Mouse (Mus musculus) stomach, embryonic 15.5 days (tissue): Measurements from ENCODE around the gene Birc2. TPM values are rescaled to one million over a fixed set of nuclear protein-coding genes. Genes with fewer than 3 reads are reported as not detected.

Experiments used
- ATAC-seq: fragments of 200-750 bp; cut with Nextera tagmentation; 2 replicates; pipeline ENCODE4 v1.8.0; 2017; ENCODE audit warnings: low read depth, moderate number of reproducible peaks, moderate TSS enrichment; ENCODE audit not compliant: insufficient read depth, low FRiP score
- H3K27ac ChIP-seq: fragments of 300-500 bp; sonication (generic); 2 replicates; pipeline ENCODE4 v1.5.1; 2015; ENCODE audit warnings: mild to moderate bottlenecking, inconsistent platforms
- H3K27me3 ChIP-seq: fragments of 300-500 bp; sonication (generic); replicated peaks from 2 replicates; pipeline ENCODE4 v1.6.1; 2015; ENCODE audit warnings: inconsistent platforms
- H3K36me3 ChIP-seq: fragments of 300-500 bp; sonication (generic); 2 replicates; pipeline ENCODE4 v1.6.1; 2015; ENCODE audit warnings: inconsistent platforms
- H3K4me1 ChIP-seq: fragments of 300-500 bp; sonication (generic); 2 replicates; pipeline ENCODE4 v1.6.1; 2015; ENCODE audit warnings: inconsistent platforms
- H3K4me2 ChIP-seq: fragments of 300-500 bp; sonication (generic); 2 replicates; pipeline ENCODE4 v1.6.1; 2015; ENCODE audit warnings: mild to moderate bottlenecking, inconsistent platforms
- H3K4me3 ChIP-seq: fragments of 300-500 bp; sonication (generic); replicated peaks from 2 replicates; pipeline ENCODE4 v1.5.1; 2015; ENCODE audit warnings: inconsistent platforms
- H3K9ac ChIP-seq: fragments of 300-500 bp; sonication (generic); 2 replicates; pipeline ENCODE4 v1.6.1; 2015; ENCODE audit warnings: inconsistent platforms
- H3K9me3 ChIP-seq: fragments of 300-500 bp; sonication (generic); 2 replicates; pipeline ENCODE4 v1.6.1; 2016; ENCODE audit warnings: inconsistent platforms
- WGBS: fragments of 180-500 bp; shearing (Covaris S2); methylation state at CpG from one replicate; pipeline ENCODE4 v1.1.7; 2015; 5-methylcytosine and 5-hydroxymethylcytosine counted together
- polyA plus RNA-seq: library from polyadenylated mRNA; unstranded; fragments of >200 nt; fragmentation: Nextera tagmentation; extraction: Ambion mirVana; gene quantifications from 2 replicates; pipeline ENCODE4 v1.2.1, GENCODE M21; 2015

Birc2 gene
- polyA plus RNA-seq, 1 experiment from 2014 or later: 35.6 TPM

DNA sequence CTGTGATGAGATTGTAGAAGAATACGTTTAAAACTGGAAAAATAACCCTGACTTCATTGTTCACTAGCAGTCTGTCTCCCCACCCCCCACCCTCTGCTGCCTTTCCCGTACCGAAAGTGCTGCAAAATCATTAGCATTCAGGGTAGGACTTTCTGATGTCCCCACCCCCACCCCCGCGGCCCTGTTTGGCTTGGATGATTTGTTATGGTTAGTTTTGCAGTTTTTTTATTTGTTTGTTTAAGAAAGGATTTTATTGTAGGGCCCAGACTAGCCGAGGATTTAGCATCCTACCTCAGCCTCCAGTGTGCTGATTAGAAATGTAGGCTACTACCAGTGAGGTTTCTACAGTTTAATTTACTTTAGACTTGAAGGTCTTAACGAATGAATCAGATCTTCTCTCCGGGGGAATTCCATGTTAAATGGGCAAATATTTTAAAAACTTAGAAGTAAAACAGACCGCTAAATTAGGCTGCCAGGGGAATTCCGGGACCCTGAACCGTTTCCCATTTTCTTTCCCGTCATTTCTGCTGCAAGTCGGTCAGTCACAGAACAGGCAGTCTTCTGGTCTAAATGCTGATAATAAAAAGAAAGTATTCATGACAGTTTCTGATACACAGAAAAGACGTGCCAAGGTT is 1.1 kb upstream of the Birc2 start:
- H3K27ac ChIP-seq: peak overlapping the region; percentile 98
- peak overlapping the region; percentile 48 for H3K4me2 ChIP-seq
- no peaks in the 10 kb centered on the region for H3K27me3 ChIP-seq
- H3K4me3 ChIP-seq: peak overlapping the region; percentile 66
- H3K9me3 ChIP-seq: no peaks in the 10 kb centered on the region
- 13% methylated on average over 14 of the region's 14 CpGs for WGBS
- ATAC-seq: no peak
- 0 out of 2 replicates have a peak, but pooled peaks cover 7% of the 10 kb centered on the region for H3K36me3 ChIP-seq
- H3K9ac ChIP-seq: peak overlapping the region; percentile 50; the same call in 1 of the 2 replicates
- H3K4me1 ChIP-seq: peaks cover 9% of the 10 kb centered on the region; the same call in 1 of the 2 replicates

DNA sequence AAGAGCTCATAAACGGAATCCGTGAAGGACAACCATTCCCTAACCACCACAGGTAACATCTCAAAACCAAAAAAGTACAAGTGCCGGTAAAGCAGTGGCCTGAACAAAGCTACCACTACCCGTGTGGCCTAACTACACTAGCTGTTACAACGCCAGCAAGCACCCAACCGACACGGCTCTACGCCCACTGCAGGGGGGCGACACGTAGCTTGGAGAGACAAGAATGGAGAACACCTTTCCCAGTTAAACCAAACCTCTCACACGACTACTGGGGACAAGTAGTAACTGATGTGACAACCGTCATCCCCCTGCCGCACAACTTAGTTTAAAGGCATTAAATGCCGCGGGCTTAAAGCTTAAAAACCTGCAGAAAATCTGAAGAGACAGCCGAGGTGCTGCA is 533 bp downstream of the Birc2 start:
- peak overlapping the region; percentile 98 for H3K27ac ChIP-seq
- H3K27me3 ChIP-seq: no peaks in the 10 kb centered on the region
- H3K4me1 ChIP-seq: peaks cover 9% of the 10 kb centered on the region; the same call in 1 of the 2 replicates
- under 1% methylated on average over 16 of the region's 16 CpGs for WGBS
- peak overlapping the region; percentile 54 for H3K4me2 ChIP-seq
- peak overlapping the region; percentile 66 for H3K4me3 ChIP-seq
- H3K9ac ChIP-seq: peak overlapping the region; percentile 73
- ATAC-seq: peak; percentile 41; the same call in 1 of the 2 replicates
- 0 out of 2 replicates have a peak, but pooled peaks cover 7% of the 10 kb centered on the region for H3K36me3 ChIP-seq
- no peaks in the 10 kb centered on the region for H3K9me3 ChIP-seq

DNA sequence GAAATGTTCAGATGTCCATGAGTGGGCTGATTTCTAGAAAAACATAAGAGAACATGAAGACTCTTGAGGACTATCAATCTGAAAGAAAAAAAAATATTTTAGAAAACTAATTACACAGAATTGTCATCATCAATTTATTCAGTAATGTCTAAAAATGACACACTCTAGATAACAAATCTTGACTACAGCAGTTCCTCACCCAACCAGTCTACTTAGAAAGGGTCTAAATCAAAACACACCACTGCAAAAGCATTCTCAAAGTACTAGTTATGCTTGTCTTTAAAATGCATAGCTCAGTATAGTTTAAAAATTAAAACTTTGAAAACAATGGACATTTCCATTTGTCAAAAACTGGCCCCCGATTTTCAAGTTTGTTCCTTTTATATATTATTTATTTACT is 1.6 kb downstream of the Birc2 start:
- no peak overlapping the region for H3K27ac ChIP-seq
- WGBS: 82% methylated on average over 1 of the region's 1 CpGs
- H3K9me3 ChIP-seq: no peaks in the 10 kb centered on the region
- H3K27me3 ChIP-seq: no peaks in the 10 kb centered on the region
- H3K4me1 ChIP-seq: peaks cover 9% of the 10 kb centered on the region; the same call in 1 of the 2 replicates
- 0 out of 2 replicates have a peak, but pooled peaks cover 7% of the 10 kb centered on the region for H3K36me3 ChIP-seq
- no peak overlapping the region for H3K9ac ChIP-seq
- no peak for ATAC-seq
- H3K4me2 ChIP-seq: no peak overlapping the region
- H3K4me3 ChIP-seq: no peak overlapping the region

DNA sequence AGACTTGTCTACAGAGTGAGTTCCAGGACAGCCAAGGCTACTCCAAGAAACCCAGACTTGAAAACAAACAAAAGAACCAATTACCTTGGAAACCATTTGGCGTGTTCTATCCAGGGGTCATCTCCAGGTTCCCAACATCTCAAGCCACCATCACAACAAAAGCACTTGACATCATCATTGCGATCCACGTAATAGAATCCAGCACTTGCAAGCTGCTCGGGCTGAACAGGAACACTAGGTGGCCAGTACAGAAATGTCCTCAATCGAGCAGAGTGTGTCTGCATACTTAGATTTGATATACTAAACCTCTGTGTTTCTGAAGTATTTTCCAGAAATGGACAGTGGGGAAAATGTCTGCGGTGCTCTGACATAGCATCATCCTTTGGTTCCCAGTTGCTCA is 3.4 kb downstream of the Birc2 start:
- Histone ChIP-seq H3K4me3 (no peak overlapping the region), H3K9ac (no peak overlapping the region), H3K27ac (no peak overlapping the region), H3K4me2 (peak overlapping the region; percentile 14; the same call in 1 of the 2 replicates), H3K9me3 (no peaks in the 10 kb centered on the region), H3K27me3 (no peaks in the 10 kb centered on the region), H3K36me3 (0 out of 2 replicates have a peak, but pooled peaks cover 7% of the 10 kb centered on the region), H3K4me1 (peaks cover 14% of the 10 kb centered on the region; the same call in 1 of the 2 replicates)
- no peak for ATAC-seq
- WGBS: 90% methylated on average over 6 of the region's 6 CpGs

DNA sequence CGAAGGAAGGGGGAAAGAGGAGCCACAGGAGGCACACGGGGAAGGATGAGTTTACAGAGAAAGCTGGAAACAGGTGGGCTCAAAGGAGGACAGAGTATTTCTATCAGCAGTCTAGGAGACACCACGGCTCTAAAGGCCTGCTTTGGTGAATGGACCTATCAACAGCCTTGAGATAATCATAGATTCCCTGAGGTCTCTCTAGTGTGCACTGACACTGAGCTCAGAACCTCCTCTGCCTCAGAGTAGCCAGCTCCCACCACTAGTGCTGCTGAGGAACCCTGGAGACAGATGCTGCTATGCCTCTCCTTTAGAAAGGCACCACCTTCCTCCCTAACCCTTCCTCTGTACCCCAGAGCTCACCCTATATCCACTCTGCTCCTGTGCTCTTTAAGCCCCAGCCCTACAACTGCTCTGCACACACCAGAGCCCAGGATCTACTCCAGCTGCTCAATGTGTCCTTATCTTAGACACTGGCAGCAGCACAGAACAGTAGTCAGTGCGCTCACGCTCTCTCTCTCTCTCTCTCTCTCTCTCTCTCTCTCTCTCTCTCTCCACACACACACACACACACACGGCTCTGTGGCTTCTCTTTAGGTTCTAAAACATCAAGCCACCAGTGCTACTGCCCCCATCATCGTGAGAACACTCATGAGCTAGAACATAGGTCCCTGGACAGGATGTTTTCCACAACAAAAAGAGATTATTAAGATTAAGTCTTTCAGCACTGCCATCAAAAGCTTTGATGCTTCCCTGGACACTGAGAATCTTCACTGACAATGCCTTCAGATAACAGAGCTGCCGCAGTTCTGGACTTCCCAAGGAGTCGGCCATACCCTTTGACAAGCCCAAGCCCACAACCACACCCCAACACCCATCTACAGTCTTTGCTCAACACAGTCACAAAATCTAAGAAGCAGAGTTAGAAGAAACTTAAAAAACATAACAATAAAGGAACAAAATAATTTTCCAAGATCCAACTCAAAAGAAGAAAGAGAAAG is 7.0 kb downstream of the Birc2 start:
- Histone ChIP-seq H3K9ac (no peak overlapping the region), H3K27me3 (no peaks in the 10 kb centered on the region), H3K9me3 (no peaks in the 10 kb centered on the region), H3K27ac (no peak overlapping the region), H3K4me3 (no peak overlapping the region), H3K36me3 (0 out of 2 replicates have a peak, but pooled peaks cover 7% of the 10 kb centered on the region), H3K4me1 (peaks cover 13% of the 10 kb centered on the region; the same call in 1 of the 2 replicates), H3K4me2 (no peak overlapping the region)
- ATAC-seq: peak; percentile 87
- WGBS: 72% methylated on average over 9 of the region's 9 CpGs

DNA sequence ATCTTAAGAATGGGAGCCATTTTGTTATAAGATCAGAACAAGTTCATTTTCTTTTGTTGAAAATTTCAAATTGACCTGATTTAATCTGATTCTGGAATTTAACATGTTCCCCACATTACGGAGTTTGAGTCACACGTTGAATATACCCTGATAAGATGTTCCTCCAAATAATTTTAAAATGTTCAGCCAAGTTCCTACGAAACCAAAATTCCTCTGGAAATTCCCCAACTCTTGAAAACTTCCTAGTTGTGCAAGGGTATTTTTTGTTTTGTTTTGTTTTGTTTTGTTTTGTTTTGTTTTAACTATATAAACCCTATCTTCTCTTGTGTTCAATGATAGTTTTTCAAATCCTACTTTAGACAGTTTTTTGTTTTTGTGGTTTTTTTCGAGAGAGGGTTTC is 8.2 kb downstream of the Birc2 start:
- WGBS: 88% methylated on average over 4 of the region's 4 CpGs

DNA sequence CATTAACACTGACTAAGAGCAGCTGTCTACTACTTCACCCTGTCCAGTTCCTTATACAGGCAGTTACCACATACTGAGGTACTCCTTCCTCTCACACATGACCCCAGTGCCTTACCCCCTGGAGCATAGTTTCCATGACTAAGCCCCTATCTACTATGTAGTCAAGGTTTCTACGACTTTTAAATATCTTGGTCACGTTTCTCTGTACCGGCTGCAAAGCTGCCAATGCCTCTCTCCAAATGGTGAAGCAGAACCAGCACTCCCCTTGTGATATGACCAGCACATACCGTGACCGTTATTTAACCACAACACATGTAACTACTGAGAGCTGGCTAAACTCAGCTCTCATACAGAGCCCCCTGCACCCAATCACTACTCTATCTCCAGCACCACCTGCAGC is 11.9 kb downstream of the Birc2 start:
- Histone ChIP-seq H3K27me3 (no peaks in the 10 kb centered on the region), H3K4me2 (no peak overlapping the region), H3K9ac (no peak overlapping the region), H3K4me1 (0 out of 2 replicates have a peak, but pooled peaks cover 5% of the 10 kb centered on the region), H3K9me3 (no peaks in the 10 kb centered on the region), H3K27ac (no peak overlapping the region), H3K4me3 (no peak overlapping the region), H3K36me3 (peaks cover 12% of the 10 kb centered on the region)
- no peak for ATAC-seq
- WGBS: 90% methylated on average over 5 of the region's 5 CpGs

More for the DNA sequence above, 8.2 kb downstream of the Birc2 start:
- 0 out of 2 replicates have a peak, but pooled peaks cover 11% of the 10 kb centered on the region for H3K4me1 ChIP-seq
- no peak overlapping the region for H3K4me3 ChIP-seq
- H3K27me3 ChIP-seq: no peaks in the 10 kb centered on the region
- H3K9me3 ChIP-seq: no peaks in the 10 kb centered on the region
- no peak overlapping the region for H3K9ac ChIP-seq
- H3K27ac ChIP-seq: no peak overlapping the region
- no peak overlapping the region for H3K4me2 ChIP-seq
- H3K36me3 ChIP-seq: 0 out of 2 replicates have a peak, but pooled peaks cover 1% of the 10 kb centered on the region
- ATAC-seq: no peak

DNA sequence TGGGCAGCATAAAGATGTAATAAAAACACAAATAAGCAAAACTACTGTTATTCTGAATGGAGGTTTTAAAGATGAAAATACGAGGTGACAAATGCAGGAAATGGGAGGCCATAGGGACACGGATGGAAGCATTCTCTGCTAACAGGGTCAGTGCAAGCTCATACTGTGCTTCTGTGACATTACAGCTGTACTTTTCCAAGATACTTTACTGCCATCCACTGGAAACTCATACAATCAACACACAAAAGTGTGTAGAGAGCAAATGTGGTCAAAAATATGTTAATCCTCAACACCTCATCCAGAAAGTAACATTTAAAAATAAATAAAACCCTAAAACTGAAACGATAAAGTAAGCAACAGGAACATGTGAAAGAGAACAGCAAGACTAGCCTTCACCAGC is 14.1 kb downstream of the Birc2 start:
- no peak for ATAC-seq
- Histone ChIP-seq H3K4me1 (no peaks in the 10 kb centered on the region), H3K9ac (no peak overlapping the region), H3K9me3 (no peaks in the 10 kb centered on the region), H3K27ac (no peak overlapping the region), H3K36me3 (peaks cover 23% of the 10 kb centered on the region), H3K27me3 (no peaks in the 10 kb centered on the region), H3K4me2 (no peak overlapping the region), H3K4me3 (no peak overlapping the region)
- 74% methylated on average over 3 of the region's 3 CpGs for whole genome bisulfite sequencing

DNA sequence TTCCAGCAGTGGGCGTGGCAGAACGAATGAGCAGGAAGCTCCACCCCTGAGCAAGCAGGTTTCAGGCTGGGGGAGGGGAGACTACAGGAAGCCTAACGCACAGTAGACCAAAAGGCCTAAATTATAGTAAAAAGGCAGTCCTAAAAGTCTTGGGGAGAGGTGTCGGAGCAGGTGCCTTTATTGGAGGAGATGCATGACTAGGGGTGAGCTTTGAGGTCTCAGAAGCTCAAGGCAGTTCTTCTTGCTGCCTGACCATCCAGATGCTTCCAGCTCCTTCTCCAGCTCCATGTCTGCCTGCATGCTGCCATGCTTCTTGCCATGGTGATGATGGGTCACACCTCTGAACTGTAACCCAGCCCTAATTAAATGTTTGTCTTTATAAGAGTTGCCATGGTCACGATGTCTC is 31.8 kb downstream of the Birc2 start:
- 53% methylated on average over 5 of the region's 5 CpGs for WGBS
- no peaks in the 10 kb centered on the region for H3K4me1 ChIP-seq
- H3K27ac ChIP-seq: no peak overlapping the region
- H3K9me3 ChIP-seq: no peaks in the 10 kb centered on the region
- no peak overlapping the region for H3K4me2 ChIP-seq
- no peak overlapping the region for H3K4me3 ChIP-seq
- no peaks in the 10 kb centered on the region for H3K36me3 ChIP-seq
- H3K27me3 ChIP-seq: no peaks in the 10 kb centered on the region
- H3K9ac ChIP-seq: no peak overlapping the region
- ATAC-seq: no peak

DNA sequence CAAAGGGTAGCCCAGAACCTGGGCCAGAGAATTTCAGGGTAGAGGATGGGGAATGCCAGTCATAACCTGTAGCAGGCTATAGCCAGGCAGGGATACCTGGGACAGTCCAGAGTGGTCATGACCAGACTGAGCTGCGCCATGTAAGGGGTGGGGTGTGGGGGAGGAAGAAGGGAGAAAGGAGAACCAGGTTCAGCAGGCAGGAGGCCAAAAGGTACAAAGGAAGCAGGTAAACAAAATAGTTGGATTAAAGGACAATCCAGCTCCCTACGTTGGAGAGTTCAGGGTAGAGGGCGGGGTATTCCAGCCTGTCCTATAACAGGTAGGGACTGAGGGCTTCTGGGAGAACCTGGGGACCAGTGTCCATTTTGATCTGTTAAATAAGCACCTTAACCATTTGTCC is 38.3 kb downstream of the Birc2 start:
- Histone ChIP-seq H3K4me1 (no peaks in the 10 kb centered on the region), H3K36me3 (no peaks in the 10 kb centered on the region), H3K4me3 (no peak overlapping the region), H3K27ac (no peak overlapping the region), H3K9me3 (no peaks in the 10 kb centered on the region), H3K4me2 (no peak overlapping the region), H3K9ac (no peak overlapping the region), H3K27me3 (no peaks in the 10 kb centered on the region)
- WGBS: 88% methylated on average over 3 of the region's 3 CpGs
- ATAC-seq: no peak

DNA sequence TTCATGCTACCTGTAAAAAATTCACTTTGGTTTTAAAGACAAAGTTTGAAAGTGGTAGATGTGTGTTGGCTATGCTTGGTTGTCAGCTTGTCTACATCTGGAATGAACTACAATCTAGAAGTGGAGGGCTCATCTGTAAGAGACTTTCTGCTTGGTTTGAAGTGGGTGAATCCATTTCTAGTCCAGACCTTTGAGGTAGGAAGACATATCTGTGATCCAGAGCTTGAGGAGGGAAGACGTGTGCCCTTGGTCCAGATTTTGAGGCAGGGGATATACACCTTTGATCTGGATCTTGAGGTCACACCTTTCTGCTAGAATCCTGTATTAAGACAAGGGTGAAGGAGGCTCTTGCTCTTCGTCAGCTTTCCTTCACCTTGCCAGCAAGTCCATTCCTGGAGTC is 39.3 kb downstream of the Birc2 start:
- H3K4me2 ChIP-seq: no peak overlapping the region
- H3K4me1 ChIP-seq: no peaks in the 10 kb centered on the region
- no peak for ATAC-seq
- no peak overlapping the region for H3K9ac ChIP-seq
- no peak overlapping the region for H3K27ac ChIP-seq
- no peaks in the 10 kb centered on the region for H3K27me3 ChIP-seq
- H3K36me3 ChIP-seq: peaks cover 5% of the 10 kb centered on the region
- H3K9me3 ChIP-seq: no peaks in the 10 kb centered on the region
- 85% methylated on average over 2 of the region's 2 CpGs for WGBS
- no peak overlapping the region for H3K4me3 ChIP-seq
